Mouse (Mus musculus) megakaryocyte, embryonic 14.5 days (primary cell): Measurements from ENCODE around the gene Map4k3.

Source experiments
- FLI1 ChIP-seq: IDR thresholded peaks from 2 replicates; pipeline ENCODE4 v1.6.1; 2012; ENCODE audit warnings: low read length, inconsistent platforms, mixed read lengths
- GATA1 ChIP-seq: IDR thresholded peaks from 3 replicates; pipeline ENCODE4 v1.6.1; 2012; ENCODE audit warnings: mixed read lengths, low read length, inconsistent platforms, borderline replicate concordance

DNA sequence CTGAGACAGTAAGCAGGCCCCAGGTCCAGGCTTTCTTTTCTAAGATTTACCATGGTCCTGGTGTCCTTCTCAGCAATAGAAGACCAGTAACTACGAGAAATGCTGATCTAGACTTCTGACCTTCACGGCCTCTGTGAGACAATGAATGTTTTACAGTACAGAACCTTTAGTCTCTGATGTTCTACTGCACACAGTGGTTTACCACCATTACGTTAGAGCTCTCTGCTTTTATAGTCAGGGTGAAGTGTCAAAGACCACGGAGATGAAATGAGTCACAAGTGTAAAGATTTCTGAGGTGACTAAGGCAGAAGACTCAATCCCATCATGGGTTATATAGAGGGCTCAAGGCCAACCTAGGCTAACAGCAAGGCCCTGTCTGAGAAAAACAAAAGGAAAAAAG, 95.9 kb downstream of the Map4k3 start:
- TF ChIP-seq FLI1 (no peak), GATA1 (no peak)
